Mouse (Mus musculus): ENCODE measurements around the gene Gapdhs. TPM values are rescaled to one million over a fixed set of nuclear protein-coding genes. Genes with fewer than 3 reads are reported as not detected.
A peak's percentile ranks its signal among the peaks of the same experiment; 100 is the strongest.
"Not testable (repeated sequence)": the region's sequence is repeated elsewhere in the genome, so short reads cannot be mapped to it uniquely, and the experiment has no call there.

The Gapdhs gene
- 0.35 and 0.68 TPM in 2 replicates for polyA plus RNA-seq (2015; fragmentation: Nextera tagmentation; extraction: Ambion mirVana)

DNA sequence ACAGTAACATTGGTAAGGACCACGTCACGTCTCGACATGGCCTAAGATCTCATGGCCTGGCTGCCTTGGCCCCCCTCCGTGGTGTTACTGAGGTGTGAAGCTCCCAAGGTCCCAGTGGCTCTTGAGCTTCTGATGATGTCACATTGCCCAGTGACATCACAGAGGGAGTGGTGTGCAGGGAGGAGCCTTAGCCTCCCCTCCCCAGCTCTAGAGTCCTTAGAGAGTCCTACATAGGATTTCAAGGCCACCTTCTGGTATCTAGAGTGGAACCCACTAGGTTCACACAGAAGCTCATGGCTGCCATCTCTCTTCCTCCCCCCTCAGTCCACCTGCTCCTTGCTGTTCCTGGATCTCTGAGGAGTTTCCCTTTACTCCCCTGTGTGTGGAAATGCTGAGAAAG lies at the start of gene Gapdhs:
Gene Gapdhs (minus strand): TSS at position 65 of the 400 bp plus-strand sequence.
- not testable (repeated sequence) for H3K36me3 ChIP-seq; ATAC-seq (replicated peaks; ENCODE audit: low FRiP score)
- 89% methylated on average over 3 of the region's 4 CpGs for WGBS

DNA sequence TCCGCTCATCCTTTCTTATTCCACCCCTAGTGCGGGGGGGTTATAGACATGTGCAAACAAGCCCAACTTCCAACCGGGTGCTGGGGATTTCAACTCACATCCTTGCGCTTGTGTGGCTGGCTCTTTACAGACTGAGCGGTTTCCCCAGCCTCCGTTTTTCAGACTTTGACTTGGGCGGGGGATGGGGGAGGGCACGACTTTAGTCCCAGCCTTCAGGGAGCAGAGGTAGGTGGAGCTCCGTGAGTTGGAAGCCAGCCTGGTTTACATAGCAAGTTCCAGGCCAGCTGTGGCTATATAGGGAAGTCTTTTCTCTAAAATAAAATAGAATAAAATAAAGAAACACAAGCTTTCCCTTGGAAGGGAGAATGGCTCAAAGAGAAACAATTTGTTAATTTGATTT lies 48.4 kb upstream of the Gapdhs start:
- Histone ChIP-seq H3K9ac (no peak overlapping the region), H3K4me2 (no peak overlapping the region), H3K4me1 (peaks cover 3% of the 10 kb centered on the region; the same call in 1 of the 2 replicates), H3K27me3 (no peaks in the 10 kb centered on the region), H3K4me3 (replicated peaks) (no peak overlapping the region), H3K9me3 (replicated peaks) (no peaks in the 10 kb centered on the region), H3K36me3 (no peaks in the 10 kb centered on the region), H3K27ac (no peak overlapping the region)
- 31% methylated on average over 9 of the region's 9 CpGs for WGBS
- ATAC-seq (replicated peaks; ENCODE audit: low FRiP score): no peak

More for the DNA sequence above, at the start of gene Gapdhs:
- H3K27me3 ChIP-seq; H3K27ac ChIP-seq; H3K9ac ChIP-seq; H3K9me3 ChIP-seq (replicated peaks); H3K4me3 ChIP-seq (replicated peaks); H3K4me1 ChIP-seq; H3K4me2 ChIP-seq: not testable (repeated sequence)

DNA sequence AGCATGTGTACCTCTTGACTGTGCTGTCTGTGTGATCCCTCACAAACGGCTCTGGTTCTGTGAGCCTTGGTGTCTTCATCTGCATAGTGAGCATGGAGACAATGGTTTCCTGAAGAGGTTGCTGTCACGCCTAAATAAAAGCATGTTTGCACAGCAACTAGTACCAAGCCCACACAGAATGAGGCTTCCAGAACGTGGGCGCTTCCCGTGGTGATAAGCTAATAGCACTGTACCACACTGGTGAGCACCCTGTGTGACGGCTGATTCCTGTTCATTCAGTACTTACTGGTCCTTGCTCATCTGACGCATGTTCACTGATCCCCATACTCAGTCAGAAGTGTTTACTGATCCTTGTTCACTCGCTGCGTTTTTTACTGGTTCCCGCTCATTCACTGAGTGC lies 46.7 kb upstream of the Gapdhs start:
- H3K36me3 ChIP-seq: no peaks in the 10 kb centered on the region
- no peaks in the 10 kb centered on the region for H3K27me3 ChIP-seq
- H3K9ac ChIP-seq: no peak overlapping the region
- H3K27ac ChIP-seq: no peak overlapping the region
- H3K4me1 ChIP-seq: peaks cover 3% of the 10 kb centered on the region; the same call in 1 of the 2 replicates
- no peak for ATAC-seq (replicated peaks; ENCODE audit: low FRiP score)
- WGBS: 85% methylated on average over 10 of the region's 10 CpGs
- no peaks in the 10 kb centered on the region for H3K9me3 ChIP-seq (replicated peaks)
- no peak overlapping the region for H3K4me2 ChIP-seq
- H3K4me3 ChIP-seq (replicated peaks): no peak overlapping the region

DNA sequence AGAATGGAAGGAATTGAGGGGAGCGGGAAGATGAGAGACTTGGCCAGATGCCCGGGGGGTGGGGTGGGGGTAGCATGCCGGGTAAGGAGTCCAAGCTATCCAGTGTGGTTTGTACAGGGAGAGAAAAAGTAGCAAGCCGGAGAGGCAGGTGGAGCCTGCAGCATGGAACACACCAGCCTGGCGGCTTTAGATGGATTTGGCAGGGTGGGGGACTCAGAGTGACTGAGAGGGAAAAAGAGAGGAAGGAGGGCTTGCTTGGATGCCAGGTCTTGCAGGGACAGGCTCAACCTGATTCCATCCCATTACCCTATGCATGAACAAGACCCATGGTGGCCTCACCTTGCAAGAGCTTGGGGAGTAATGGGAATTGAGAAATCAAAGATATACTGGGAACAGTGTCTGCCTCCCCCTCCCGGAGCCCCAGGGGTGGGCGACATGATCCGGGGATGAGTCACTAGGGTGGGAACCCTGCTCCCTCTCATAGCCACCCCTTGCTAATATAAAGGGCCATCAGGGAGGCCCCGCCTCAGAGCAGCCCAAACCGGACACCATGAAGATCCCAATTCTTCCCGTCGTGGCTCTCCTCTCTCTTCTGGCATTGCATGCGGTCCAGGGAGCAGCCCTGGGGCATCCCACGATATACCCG lies 44.0 kb upstream of the Gapdhs start, which contains the start of gene Krtdap:
Gene Krtdap (plus strand): TSS at position 520 of the 646 bp plus-strand sequence.
- no peak within 1 kb of the TSS for H3K27ac ChIP-seq
- H3K4me3 ChIP-seq (replicated peaks): no peak within 1 kb of the TSS
- H3K36me3 ChIP-seq: no peaks in the 10 kb centered on the region
- H3K9me3 ChIP-seq (replicated peaks): no peaks in the 10 kb centered on the region
- no peak within 1 kb of the TSS for H3K4me2 ChIP-seq
- WGBS: 55% methylated on average over 15 of the region's 15 CpGs
- no peaks in the 10 kb centered on the region for H3K27me3 ChIP-seq
- H3K9ac ChIP-seq: no peak within 1 kb of the TSS
- ATAC-seq (replicated peaks; ENCODE audit: low FRiP score): no peak
- H3K4me1 ChIP-seq: peaks cover 3% of the 10 kb centered on the region; the same call in 1 of the 2 replicates

DNA sequence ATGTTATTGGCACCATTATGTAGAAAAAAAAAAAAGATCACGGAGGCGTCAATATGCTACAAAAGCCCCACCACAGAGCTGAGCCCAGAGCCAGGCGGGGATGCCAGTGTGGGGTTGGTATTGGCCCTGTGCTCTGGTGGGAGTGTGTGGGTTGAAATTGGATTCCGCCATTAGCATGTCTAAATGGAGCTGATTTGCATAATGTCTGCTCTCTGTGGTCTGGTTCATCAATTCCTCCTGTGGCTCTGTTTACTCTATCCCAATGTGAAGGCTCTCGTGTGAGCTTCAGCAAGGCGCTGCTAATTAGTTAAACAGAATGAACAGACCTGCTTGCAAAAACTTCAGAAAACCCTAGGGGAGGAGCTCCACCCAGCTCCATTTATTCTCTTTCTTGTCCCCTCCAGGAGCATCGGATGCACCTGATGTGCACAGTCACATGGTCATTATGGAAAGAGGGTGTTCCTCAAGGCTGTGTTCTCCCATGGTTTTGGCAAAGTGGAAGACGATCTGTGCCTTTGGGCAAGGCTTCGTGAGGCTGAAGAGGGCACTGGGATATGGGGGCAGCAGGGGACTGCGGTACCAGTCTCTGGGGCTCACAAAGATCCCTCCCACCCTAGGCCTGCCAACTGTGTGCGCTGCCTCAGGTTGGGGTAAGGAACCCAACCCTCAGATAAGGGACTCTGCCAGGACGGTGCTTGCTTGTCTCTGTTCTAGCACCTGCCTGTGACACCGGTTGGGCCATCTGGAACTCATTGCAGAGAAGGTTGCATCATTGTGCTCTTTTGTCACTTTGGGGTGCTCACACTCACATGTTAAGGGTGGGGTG lies 42.5 kb upstream of the Gapdhs start:
- no peaks in the 10 kb centered on the region for H3K36me3 ChIP-seq
- WGBS: 66% methylated on average over 13 of the region's 13 CpGs
- ATAC-seq (replicated peaks; ENCODE audit: low FRiP score): no peak
- H3K9ac ChIP-seq: no peak overlapping the region
- no peak overlapping the region for H3K4me3 ChIP-seq (replicated peaks)
- H3K4me2 ChIP-seq: no peak overlapping the region
- H3K27ac ChIP-seq: no peak overlapping the region
- no peaks in the 10 kb centered on the region for H3K9me3 ChIP-seq (replicated peaks)
- 0 out of 2 replicates have a peak, but pooled peaks cover under 1% of the 10 kb centered on the region for H3K4me1 ChIP-seq
- no peaks in the 10 kb centered on the region for H3K27me3 ChIP-seq

DNA sequence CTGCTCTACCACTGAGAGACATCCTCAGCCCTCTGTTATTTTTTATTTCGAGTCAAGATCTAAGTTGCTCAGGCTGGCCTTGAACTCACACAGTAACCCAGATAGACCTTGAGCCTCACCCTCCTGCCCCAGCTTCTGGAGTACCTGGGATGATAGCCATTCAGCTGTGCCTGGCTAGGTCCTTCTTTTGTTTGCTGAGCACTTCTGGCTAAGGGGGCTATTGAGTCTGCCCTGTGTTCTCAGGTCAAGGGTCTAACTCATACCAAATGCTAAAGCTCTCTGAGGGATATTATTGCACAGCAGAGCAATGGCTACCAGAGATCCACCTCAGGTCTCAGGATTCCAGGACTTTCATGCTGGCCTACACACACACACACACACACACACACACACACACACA lies 41.7 kb upstream of the Gapdhs start:
- ATAC-seq (replicated peaks; ENCODE audit: low FRiP score): no peak
- WGBS: 76% methylated on average over 1 of the region's 1 CpGs
- H3K4me3 ChIP-seq (replicated peaks): no peak overlapping the region
- H3K9me3 ChIP-seq (replicated peaks): no peaks in the 10 kb centered on the region
- no peak overlapping the region for H3K4me2 ChIP-seq
- 0 out of 2 replicates have a peak, but pooled peaks cover 2% of the 10 kb centered on the region for H3K4me1 ChIP-seq
- no peaks in the 10 kb centered on the region for H3K27me3 ChIP-seq
- no peak overlapping the region for H3K9ac ChIP-seq
- no peak overlapping the region for H3K27ac ChIP-seq
- H3K36me3 ChIP-seq: no peaks in the 10 kb centered on the region

DNA sequence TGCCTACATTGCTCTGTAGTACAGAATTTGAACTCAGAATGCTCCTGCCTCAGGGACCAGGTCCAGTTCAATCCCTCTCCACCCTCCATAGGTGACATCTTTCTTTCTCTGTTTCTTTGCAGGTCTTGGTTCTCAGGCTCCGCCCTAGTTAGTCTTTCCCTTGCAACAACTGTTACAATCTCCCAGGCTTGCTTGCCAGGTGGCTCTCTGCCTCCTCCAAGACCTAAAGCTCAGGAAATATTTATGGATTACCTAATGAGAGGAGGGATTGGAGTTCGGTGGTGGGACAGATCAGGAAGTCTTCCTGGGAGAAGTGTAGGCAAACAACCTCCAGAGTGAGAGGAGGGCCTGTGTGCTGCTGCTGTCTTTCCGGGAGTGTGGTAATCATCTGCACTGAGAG lies 39.2 kb upstream of the Gapdhs start:
- Histone ChIP-seq H3K4me1 (0 out of 2 replicates have a peak, but pooled peaks cover 2% of the 10 kb centered on the region), H3K4me3 (replicated peaks) (no peak overlapping the region), H3K27ac (no peak overlapping the region), H3K9me3 (replicated peaks) (no peaks in the 10 kb centered on the region), H3K36me3 (no peaks in the 10 kb centered on the region), H3K9ac (no peak overlapping the region), H3K4me2 (no peak overlapping the region), H3K27me3 (no peaks in the 10 kb centered on the region)
- no peak for ATAC-seq (replicated peaks; ENCODE audit: low FRiP score)
- WGBS: 81% methylated on average over 3 of the region's 3 CpGs

DNA sequence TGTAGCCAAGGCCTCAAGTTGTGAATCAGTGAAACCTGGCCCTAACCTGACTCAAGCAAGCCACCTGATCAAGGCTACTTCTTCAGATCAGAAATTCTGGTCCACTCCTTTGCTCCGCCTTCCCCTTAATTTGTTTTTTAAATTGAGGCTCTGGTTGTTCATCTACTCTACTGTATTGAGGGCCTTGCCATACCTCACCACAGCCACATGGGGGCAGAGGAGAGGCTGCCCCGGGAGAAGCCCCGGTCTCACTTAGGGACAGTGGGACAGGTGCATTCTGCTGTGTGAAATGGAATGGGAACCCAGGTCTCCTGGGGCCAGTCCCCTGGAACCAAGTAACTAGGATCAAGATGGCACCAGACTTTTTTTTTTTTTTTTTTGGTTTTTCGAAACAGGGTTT lies 38.3 kb upstream of the Gapdhs start:
- no peak for ATAC-seq (replicated peaks; ENCODE audit: low FRiP score)
- 64% methylated on average over 4 of the region's 4 CpGs for WGBS

DNA sequence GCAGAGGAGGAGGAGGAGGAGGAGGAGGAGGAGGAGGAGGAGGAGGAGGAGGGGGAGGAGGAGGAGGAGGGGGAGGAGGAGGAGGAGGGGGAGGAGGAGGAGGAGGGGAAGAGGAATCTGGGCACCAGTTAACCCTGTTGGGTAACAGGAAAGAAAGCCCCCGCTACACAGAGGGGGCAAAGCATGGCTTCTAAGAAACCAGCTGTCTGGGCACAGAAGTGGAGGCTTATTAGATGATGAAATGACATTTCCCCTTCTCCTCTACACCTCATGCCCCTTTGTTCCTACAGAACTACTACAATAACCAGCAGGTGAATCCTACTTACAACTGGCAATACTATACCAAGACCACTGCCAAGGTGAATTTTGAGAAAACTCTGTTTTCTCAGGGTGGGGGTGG lies 34.4 kb upstream of the Gapdhs start:
- no peak overlapping the region for H3K4me3 ChIP-seq (replicated peaks)
- no peak for ATAC-seq (replicated peaks; ENCODE audit: low FRiP score)
- no peaks in the 10 kb centered on the region for H3K27me3 ChIP-seq
- 100% methylated on average over 1 of the region's 1 CpGs for WGBS
- no peak overlapping the region for H3K27ac ChIP-seq
- no peak overlapping the region for H3K9ac ChIP-seq
- no peaks in the 10 kb centered on the region for H3K36me3 ChIP-seq
- H3K4me1 ChIP-seq: 0 out of 2 replicates have a peak, but pooled peaks cover 2% of the 10 kb centered on the region
- no peak overlapping the region for H3K4me2 ChIP-seq
- no peaks in the 10 kb centered on the region for H3K9me3 ChIP-seq (replicated peaks)

More for the DNA sequence above, 38.3 kb upstream of the Gapdhs start:
- Histone ChIP-seq H3K36me3 (no peaks in the 10 kb centered on the region), H3K4me1 (0 out of 2 replicates have a peak, but pooled peaks cover 2% of the 10 kb centered on the region), H3K9me3 (replicated peaks) (no peaks in the 10 kb centered on the region), H3K4me3 (replicated peaks) (no peak overlapping the region), H3K27me3 (no peaks in the 10 kb centered on the region), H3K9ac (no peak overlapping the region), H3K4me2 (no peak overlapping the region), H3K27ac (peak overlapping the region; percentile 10; the same call in 1 of the 2 replicates)

DNA sequence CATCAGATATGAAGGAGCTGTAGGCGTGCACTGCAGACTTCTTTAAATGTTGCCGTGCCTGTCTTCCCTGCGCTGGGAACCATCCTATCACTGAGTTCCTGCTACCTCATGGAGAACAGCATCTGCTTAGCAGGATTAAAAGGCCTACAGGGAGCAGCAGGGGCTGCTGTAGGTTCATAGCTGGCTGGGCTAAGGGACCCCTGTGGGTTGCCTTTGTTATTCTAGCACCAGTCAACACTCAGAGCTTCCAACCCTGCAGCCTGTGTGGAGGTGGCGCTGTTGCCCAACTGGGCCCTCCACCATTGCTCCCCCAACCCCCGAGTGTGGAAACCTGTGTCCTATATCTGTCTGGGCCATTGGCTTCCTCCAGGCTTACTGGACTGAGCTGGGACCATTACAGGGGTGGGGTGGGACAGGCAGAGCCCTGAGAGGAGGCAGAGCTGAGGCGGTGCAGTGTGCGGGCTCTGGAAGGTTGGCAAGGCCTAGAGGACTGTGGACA lies 33.6 kb upstream of the Gapdhs start:
- Histone ChIP-seq H3K4me3 (replicated peaks) (no peak overlapping the region), H3K27me3 (no peaks in the 10 kb centered on the region), H3K9me3 (replicated peaks) (no peaks in the 10 kb centered on the region), H3K36me3 (no peaks in the 10 kb centered on the region), H3K4me1 (0 out of 2 replicates have a peak, but pooled peaks cover 2% of the 10 kb centered on the region), H3K4me2 (no peak overlapping the region), H3K9ac (no peak overlapping the region), H3K27ac (no peak overlapping the region)
- no peak for ATAC-seq (replicated peaks; ENCODE audit: low FRiP score)
- WGBS: 62% methylated on average over 7 of the region's 7 CpGs

DNA sequence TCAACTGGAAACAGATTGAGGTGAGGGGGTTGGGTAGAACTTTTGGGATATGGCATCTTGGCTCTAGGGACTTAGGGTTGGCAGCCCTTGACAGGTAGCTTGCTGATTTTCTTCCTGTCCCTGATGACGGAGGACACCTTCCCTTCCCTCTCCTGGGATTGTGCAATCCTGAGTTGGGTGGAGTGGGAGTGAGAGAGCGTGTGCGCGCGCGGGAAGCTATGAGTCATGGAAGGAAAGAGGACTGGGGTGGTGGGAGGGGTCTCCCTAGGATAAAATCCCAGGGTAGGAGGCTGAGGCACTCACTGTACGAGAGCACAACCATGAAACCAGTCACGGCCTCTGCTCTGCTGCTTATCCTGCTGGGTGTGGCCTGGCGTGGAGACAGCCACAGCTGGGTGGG lies 32.6 kb upstream of the Gapdhs start:
- H3K27me3 ChIP-seq: no peaks in the 10 kb centered on the region
- 86% methylated on average over 9 of the region's 9 CpGs for WGBS
- no peak overlapping the region for H3K27ac ChIP-seq
- H3K4me3 ChIP-seq (replicated peaks): no peak overlapping the region
- H3K4me2 ChIP-seq: no peak overlapping the region
- no peaks in the 10 kb centered on the region for H3K36me3 ChIP-seq
- H3K4me1 ChIP-seq: 0 out of 2 replicates have a peak, but pooled peaks cover 2% of the 10 kb centered on the region
- no peak overlapping the region for H3K9ac ChIP-seq
- H3K9me3 ChIP-seq (replicated peaks): no peaks in the 10 kb centered on the region
- no peak for ATAC-seq (replicated peaks; ENCODE audit: low FRiP score)

DNA sequence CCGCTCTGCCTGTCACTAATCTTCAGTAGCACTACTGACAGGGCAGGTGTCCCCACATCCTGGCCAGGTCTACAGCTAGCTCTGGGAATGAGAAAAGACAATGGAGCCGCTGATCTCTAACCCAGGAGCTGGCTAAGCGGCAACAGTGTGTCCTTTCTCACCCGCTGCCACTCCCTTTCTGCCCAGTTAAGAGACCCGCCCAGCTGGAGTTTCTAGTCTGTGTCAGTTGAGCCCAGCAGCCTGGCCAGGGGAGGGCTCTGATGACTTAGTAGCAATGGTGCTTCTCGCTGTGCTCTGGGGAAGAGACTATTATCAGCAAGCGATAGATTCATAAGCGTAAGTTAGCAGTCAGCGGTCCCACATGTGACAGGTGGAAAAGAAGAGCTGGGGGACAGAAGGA lies 25.8 kb upstream of the Gapdhs start:
- no peak overlapping the region for H3K27ac ChIP-seq
- no peak overlapping the region for H3K9ac ChIP-seq
- no peak for ATAC-seq (replicated peaks; ENCODE audit: low FRiP score)
- H3K4me3 ChIP-seq (replicated peaks): no peak overlapping the region
- no peaks in the 10 kb centered on the region for H3K4me1 ChIP-seq
- H3K36me3 ChIP-seq: no peaks in the 10 kb centered on the region
- peaks cover 12% of the 10 kb centered on the region; the same call in 1 of the 2 replicates for H3K27me3 ChIP-seq
- no peaks in the 10 kb centered on the region for H3K9me3 ChIP-seq (replicated peaks)
- H3K4me2 ChIP-seq: no peak overlapping the region
- WGBS: 40% methylated on average over 9 of the region's 9 CpGs
